Mouse (Mus musculus): ENCODE data around the gene Galt. TPM values are rescaled to one million over a fixed set of nuclear protein-coding genes. Genes with fewer than 3 reads are reported as not detected.

Gene Galt
- 100 to 1,000 TPM in 1 of 3 experiments, 10 to 100 TPM in 2; 43.1 to 105 (median 70.1) TPM for polyA plus RNA-seq (2017; shearing (Covaris generic))

DNA sequence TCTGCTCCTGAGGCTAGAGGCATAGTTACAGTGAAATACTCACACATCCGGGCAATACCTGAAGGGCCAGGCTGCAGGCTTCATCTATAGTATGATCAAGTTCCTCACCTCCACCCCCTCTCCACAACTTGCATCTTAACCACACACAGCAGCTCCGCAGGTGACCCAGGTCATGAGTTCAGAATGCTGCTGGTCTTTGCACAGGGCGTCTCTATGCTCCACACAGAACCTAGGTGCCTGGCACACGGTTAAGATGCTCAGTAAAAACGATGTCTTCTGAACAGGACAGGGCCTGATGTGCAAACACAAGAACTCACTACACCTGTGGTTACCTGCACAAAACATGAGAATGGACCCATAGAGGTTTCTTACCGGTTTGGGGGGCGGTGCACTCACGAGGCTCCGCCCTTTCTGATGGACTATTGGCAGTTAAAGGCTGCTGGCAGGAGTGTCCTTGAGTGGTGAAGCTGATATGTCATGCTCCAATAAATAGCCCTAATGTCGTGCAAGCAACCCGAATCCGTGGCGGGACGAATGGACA, at the start of gene Galt:
TSS of gene Galt (plus strand) at position 432 of the 541 bp plus-strand sequence.
- peak; percentile 53 for ATAC-seq

DNA sequence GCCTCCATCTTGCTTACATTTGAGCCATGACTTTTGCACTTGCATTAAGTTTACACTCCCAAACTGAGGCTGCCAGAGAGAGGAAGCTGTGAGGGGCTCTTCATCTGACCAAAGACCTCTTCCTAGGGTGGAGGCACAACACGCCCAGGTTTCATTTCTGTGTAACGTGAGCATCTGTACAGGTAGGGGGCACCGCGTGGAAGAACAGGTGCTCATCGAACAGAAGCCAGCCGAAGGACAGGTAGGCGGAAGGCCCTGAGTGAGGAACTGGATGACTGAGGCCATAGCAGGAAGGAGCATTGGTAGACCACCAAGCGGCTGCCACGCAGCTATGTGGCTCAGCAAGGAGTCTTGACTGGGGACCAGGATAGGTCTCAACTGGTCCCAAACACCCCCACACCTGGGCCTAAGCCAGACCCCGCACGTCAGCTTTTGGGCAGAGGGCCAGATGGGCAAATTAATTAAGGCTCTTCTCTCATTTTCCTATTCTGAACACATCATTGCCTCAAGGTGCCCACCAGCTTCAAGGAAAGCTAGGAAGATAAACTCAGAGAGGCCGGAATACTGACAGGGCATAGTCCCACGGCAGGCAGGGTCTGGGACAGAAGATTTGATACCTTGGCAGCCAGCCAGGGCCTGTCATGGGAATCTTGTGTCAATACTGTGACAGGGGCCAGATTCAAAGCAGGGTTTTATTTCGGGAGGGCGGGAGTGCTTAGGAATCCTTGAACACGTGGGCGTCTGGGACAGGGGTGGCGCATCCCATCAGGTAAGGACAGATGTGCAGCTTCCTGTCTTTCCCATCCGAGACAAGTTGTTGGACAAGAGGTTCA, 48.9 kb upstream of the Galt start:
- no peak for ATAC-seq

DNA sequence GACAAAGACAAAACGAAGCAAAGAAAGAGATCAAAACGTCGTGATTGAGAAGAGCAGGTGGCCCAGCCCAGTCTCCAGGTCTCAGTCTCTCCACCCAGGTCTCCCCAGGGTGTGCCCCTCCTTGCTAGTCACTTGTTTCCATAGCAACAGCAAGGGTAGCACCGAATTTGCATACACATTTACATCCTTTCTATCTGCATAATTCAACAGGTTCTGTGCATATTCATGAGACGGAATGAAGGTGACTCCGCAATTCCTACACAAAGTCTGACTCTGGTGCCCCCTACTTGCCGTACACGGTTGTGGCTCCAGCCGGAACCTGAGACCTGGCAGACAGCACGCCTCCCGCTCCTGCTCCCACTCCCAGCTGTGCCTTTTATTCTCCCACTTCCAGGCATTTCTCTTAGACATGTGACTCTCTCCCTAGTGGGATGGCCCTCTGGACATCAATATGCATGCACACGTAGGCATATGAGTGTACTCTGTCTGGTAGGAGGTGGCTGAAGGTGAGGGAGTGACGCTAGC, 48.0 kb upstream of the Galt start:
- ATAC-seq = peak; percentile 69

DNA sequence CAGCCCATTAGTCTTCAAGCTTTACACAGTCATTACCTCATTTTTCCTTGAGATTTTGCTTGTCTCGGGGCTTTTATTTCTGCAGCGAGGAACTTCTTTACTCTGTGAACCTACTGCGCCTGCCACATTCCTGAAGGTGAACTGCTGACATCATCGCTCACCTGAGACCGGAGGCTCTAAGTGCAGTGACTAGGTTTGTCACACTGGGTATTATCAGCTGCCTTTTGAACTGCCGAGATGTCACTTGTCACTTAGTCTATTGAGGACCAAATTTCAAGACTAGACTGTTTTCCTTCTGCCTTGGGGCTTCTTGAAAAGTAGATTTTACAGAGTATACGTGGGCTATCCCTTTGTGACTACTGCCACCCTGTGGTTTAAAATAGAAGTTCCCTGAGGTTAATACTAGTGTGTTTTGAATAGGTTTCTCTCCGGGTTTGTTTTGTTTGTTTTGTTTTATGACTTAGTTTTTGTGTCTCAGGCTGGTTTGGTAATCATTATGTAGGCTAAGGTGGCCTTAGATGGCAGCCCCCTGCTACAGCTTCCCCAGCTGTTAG, 46.8 kb upstream of the Galt start:
- peak; percentile 41 for ATAC-seq

GRCm38 (mm10) chr4:41710229-41710628, 44.8 kb upstream of the Galt start:
- ATAC-seq = no peak

- ATAC-seq = no peak
These were observed 43.2 kb upstream of the Galt start for GRCm38 (mm10) chr4:41711705-41712375.

DNA sequence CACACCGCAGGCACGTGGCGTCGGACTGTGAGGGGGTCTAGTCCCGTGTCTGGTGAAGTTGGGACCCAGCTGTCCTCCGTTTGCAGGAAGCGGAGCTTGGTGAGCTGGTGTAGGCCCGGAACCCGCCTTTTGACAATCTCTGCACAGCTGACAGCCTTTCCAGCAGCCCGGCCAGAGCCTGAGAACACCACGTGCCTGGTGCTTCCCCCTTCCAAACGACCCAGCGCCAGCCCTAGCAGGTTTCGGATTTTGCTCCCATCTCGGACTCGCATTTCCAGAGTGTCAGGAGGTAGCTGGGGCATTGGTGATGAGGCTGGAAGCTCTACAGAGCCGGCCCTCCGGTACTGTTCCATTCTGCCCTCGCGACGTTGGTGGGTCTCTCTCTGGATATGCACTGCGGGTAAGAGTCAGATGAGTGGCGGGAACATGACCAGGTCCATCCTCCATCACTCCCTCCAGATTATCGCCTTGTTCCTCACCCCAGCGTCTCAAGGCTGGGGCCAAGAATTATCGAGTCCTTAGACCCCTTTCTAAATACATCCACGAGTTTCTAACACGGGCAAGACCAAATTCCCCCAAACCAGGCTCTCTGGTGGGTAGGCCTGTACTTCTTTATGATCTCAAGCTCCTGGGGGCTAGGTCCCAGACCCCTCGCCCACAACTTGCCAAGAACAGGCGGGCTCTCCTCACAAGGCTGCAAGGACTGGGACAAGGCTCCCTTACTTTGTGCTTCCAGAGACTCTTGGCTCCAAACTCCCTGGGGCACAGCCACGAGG, 42.4 kb upstream of the Galt start:
- peak; percentile 3 for ATAC-seq

GRCm38 (mm10) chr4:41713197-41714067, 41.6 kb upstream of the Galt start, which contains the start of gene Rpp25l:
Rpp25l (minus strand) TSS chr4:41713534.
- peak; percentile 85 for ATAC-seq

DNA sequence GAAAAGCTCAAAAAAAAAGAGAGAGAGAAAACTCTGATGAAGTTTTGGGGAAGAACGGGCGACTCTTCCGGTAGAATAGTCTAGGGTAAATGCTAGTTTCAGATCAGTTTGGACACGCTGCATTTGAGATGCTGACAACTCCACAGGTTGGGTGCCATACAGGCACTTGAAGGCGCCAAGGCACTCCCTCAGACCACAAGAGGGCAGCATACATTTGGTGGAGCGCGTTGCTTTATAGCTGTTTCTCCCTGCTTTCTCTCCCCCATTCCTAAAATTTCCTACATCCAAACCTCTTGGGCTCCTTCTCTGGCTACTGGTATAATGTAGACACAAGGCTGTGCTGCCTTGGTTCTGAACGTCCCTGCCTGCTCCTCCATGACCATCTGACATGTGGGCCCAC, 40.8 kb upstream of the Galt start:
- peak; percentile 50 for ATAC-seq

GRCm38 (mm10) chr4:41715082-41715481, 39.9 kb upstream of the Galt start:
- ATAC-seq = no peak

DNA sequence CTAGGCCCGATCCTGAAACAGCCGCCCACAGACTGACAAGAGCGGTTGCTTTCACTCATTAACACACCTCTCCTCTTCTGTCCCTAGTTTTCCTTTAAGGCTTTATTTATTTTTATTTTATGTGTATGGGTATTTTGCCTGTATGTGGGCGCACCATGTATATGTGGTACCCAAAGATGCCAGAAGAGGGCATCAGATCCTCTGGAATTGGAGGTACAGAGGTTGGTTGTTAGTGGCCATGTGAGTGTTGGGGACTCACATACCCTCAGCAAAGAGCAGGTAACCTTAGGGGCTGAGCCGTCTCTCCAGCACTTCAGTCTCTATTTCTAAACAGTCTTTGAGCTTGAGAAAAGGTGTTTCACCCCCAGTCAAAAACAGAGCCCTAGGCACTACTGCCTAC, 39.4 kb upstream of the Galt start:
- ATAC-seq = no peak

GRCm38 (mm10) chr4:41716834-41717233, 38.2 kb upstream of the Galt start:
- no peak for ATAC-seq

GRCm38 (mm10) chr4:41722918-41723351, 32.1 kb upstream of the Galt start, which contains the start of gene Dctn3:
Dctn3 (minus strand) TSS chr4:41723170.
- ATAC-seq = peak; percentile 100

GRCm38 (mm10) chr4:41726826-41727621, 28.0 kb upstream of the Galt start:
- no peak for ATAC-seq

DNA sequence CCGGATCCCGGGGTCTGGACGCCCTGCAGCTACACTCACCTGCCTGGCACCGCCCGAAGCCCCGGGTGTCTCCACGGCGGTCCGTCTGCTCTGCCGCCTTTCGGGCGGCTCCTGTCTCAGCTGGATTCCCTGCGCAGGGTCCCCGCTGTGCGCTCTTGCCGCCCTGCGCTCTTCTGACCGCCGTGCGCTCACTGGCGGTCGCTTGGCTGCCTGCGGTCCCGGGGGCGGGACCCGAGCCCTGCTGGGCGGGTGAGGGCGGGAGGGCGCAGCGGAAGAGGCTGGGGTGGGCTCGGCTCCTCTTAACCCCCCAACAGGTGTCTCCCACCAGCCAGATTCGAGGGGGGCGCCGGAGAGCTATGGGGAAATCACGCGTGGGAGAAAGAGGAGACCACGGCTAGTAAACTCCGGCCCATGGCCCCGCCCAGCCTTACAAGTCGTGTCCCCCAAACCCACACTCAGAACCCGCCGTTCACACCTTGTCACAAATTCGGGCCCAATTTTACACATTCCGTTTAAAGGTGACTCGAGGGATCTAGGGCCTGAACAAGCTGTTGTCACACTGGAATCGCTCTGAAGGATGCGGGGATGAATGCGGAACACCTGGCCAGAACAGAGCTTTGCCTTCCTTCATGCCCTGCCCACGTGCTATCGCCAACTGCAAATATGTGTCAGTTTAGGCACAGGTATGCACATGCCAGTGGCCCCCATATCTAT, 23.8 kb upstream of the Galt start, which contains the start of gene Arid3c:
TSS of gene Arid3c (minus strand) at position 91 of the 714 bp plus-strand sequence.
- peak; percentile 35 for ATAC-seq

DNA sequence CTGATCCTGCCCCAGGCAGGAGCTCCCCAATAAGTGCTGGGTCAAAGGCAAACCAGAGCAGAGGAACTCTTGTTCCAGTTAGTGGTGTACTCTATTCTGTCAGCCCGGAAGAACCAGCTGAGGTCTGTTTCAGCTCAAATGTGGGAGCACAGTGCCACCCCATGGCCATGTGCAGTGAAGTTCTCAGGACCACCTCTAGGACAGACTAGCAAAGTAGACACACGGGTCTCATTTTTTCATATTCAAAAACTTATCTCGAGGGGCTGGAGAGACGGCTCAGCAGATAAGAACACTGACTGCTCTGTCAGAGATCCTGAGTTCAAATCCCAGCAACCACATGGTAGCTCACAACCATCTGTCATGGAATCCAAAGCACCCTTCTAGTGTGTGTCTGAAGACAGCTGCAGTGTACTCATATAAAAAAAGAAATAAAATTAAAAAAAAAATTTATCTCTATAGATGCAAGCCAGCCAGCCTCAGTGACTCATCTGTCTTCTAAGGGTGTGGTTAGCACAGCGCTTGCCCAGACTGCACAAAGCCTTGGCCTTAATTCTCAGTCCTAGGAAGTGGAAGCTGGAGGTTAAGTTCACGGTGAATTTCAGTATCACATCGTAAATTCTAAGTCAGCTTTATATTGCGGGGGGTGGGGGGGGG, 17.3 kb upstream of the Galt start:
- peak; percentile 60 for ATAC-seq

DNA sequence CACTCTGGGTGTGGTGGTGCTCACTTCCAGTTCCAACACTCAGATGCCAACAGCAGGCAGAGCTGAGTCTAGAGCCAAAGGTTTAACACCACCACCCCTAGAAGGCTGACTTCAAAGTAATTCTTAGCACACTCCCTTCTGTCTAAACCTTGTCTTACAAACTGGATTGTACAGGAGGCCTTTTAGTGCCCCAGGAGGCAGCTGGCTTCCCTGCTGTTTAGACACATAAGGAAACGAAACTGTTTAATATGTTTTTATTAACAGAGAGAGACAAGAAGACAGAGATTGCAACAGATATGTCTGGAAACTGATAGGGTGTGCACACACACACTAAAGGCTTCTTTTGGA, 16.8 kb upstream of the Galt start:
- no peak for ATAC-seq

DNA sequence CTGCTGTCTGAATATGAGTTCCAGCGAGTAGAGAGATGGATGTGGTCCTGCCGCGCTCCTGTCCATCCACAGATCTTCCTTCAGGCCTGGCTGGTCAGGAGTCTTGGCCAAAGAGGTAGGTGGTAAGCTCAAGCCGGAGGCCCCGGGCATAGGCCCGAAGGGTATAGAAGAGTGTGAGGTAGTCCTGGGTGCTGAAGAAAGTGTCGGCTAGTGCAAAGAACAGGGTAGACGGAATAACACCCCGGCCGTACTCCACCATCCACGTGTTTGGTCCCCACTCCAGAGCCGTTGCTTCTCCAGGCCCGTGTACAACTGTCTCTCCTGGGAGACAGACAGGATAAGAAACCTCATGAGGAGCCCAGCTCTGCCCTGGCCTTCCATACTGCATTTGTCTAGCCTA, 15.8 kb upstream of the Galt start:
- no peak for ATAC-seq
